Mouse (Mus musculus): ENCODE data around the gene Klk1.
"Not testable (repeated sequence)": the region's sequence is repeated elsewhere in the genome, so short reads cannot be mapped to it uniquely, and the experiment has no call there.

- TF ChIP-seq CTCF, EP300 (IDR thresholded peaks at IDR 0.05; ENCODE audit: low read depth): not testable (repeated sequence)
These were observed 37.2 kb upstream of the Klk1 start, which contains the start of gene Klk1b24 for GRCm38 (mm10) chr7:44187936-44188335.

All from liver, postnatal 0 days (tissue).